Mouse (Mus musculus) midbrain, embryonic 13.5 days (tissue): ENCODE measurements around the gene Csf2. TPM values are rescaled to one million over a fixed set of nuclear protein-coding genes. Genes with fewer than 3 reads are reported as not detected.

Experiments
- ATAC-seq: fragments of 200-750 bp; cut with Nextera tagmentation; 2 replicates; pipeline ENCODE4 v1.8.0; 2017; ENCODE audit warnings: mild to moderate bottlenecking, moderate TSS enrichment, moderate library complexity
- H3K27ac ChIP-seq: fragments of 300-500 bp; sonication (generic); 2 replicates; pipeline ENCODE4 v1.5.1; 2015; ENCODE audit warnings: inconsistent platforms, mild to moderate bottlenecking, moderate library complexity
- H3K27me3 ChIP-seq: fragments of 300-500 bp; sonication (generic); 2 replicates; pipeline ENCODE4 v1.6.1; 2015; ENCODE audit warnings: mild to moderate bottlenecking, inconsistent platforms
- H3K36me3 ChIP-seq: fragments of 300-500 bp; sonication (generic); 2 replicates; pipeline ENCODE4 v1.6.1; 2015; ENCODE audit warnings: mild to moderate bottlenecking, inconsistent platforms
- H3K4me1 ChIP-seq: fragments of 300-500 bp; sonication (generic); replicated peaks from 2 replicates; pipeline ENCODE4 v1.6.1; 2015; ENCODE audit warnings: inconsistent platforms
- H3K4me2 ChIP-seq: fragments of 300-500 bp; sonication (generic); replicated peaks from 2 replicates; pipeline ENCODE4 v1.6.1; 2015; ENCODE audit warnings: moderate library complexity, mild to moderate bottlenecking, inconsistent platforms
- H3K4me3 ChIP-seq: fragments of 300-500 bp; sonication (generic); replicated peaks from 2 replicates; pipeline ENCODE4 v1.5.1; 2015; ENCODE audit warnings: mild to moderate bottlenecking, inconsistent platforms
- H3K9ac ChIP-seq: fragments of 300-500 bp; sonication (generic); replicated peaks from 2 replicates; pipeline ENCODE4 v1.6.1; 2015; ENCODE audit warnings: mild to moderate bottlenecking, inconsistent platforms
- H3K9me3 ChIP-seq: fragments of 300-500 bp; sonication (generic); 2 replicates; pipeline ENCODE4 v1.6.1; 2016; ENCODE audit warnings: mild to moderate bottlenecking, inconsistent platforms
- WGBS: fragments of 180-500 bp; shearing (Covaris S2); methylation state at CpG from one replicate; pipeline ENCODE4 v1.1.7; 2015; 5-methylcytosine and 5-hydroxymethylcytosine counted together
- polyA plus RNA-seq: library from polyadenylated mRNA; unstranded; fragments of >200 nt; fragmentation: Nextera tagmentation; extraction: Ambion mirVana; gene quantifications from 2 replicates; pipeline ENCODE4 v1.2.1, GENCODE M21; 2015

Csf2 gene
- polyA plus RNA-seq, 1 experiment from 2014 or later, result not detected

- H3K27ac ChIP-seq, result no peak overlapping the region
- H3K4me3 ChIP-seq, result no peak overlapping the region
- peaks cover 2% of the 10 kb centered on the region; the same call in 1 of the 2 replicates for H3K9me3 ChIP-seq
- no peaks in the 10 kb centered on the region for H3K4me1 ChIP-seq
- WGBS, result 70% methylated on average over 3 of the region's 3 CpGs
- no peak overlapping the region for H3K4me2 ChIP-seq
- H3K9ac ChIP-seq, result no peak overlapping the region
- no peak for ATAC-seq
- H3K36me3 ChIP-seq, result no peaks in the 10 kb centered on the region
- no peaks in the 10 kb centered on the region for H3K27me3 ChIP-seq
Observed at GRCm38 (mm10) chr11:54201881-54202685, 47.4 kb downstream of the Csf2 start.

GRCm38 (mm10) chr11:54201287-54201773 lies 48.1 kb downstream of the Csf2 start:
- no peak overlapping the region for H3K4me2 ChIP-seq
- no peak overlapping the region for H3K27ac ChIP-seq
- peaks cover 2% of the 10 kb centered on the region; the same call in 1 of the 2 replicates for H3K9me3 ChIP-seq
- no peaks in the 10 kb centered on the region for H3K4me1 ChIP-seq
- no peak for ATAC-seq
- no peaks in the 10 kb centered on the region for H3K27me3 ChIP-seq
- H3K36me3 ChIP-seq, result no peaks in the 10 kb centered on the region
- H3K9ac ChIP-seq, result no peak overlapping the region
- no peak overlapping the region for H3K4me3 ChIP-seq
- 90% methylated on average over 5 of the region's 5 CpGs for WGBS

Other genes starting within 250 kb of the Csf2 start
- 1.0 and 1.3 TPM in 2 replicates for gene Slc22a4, start 221.6 kb downstream of the Csf2 start, polyA plus RNA-seq
- gene Pdlim4, start 180.7 kb downstream of the Csf2 start, polyA plus RNA-seq, result 23.0 and 23.7 TPM in 2 replicates
- 6.0 and 7.8 TPM in 2 replicates for gene P4ha2, start 149.6 kb downstream of the Csf2 start, polyA plus RNA-seq
- not detected in 2 replicates for gene Il3, start 17.6 kb upstream of the Csf2 start, polyA plus RNA-seq
- gene Acsl6, start 54.1 kb upstream of the Csf2 start, polyA plus RNA-seq, result 35.1 and 36.1 TPM in 2 replicates
- not detected in 2 replicates for gene Meikin, start 121.0 kb upstream of the Csf2 start, polyA plus RNA-seq
- gene Fnip1, start 188.5 kb upstream of the Csf2 start, polyA plus RNA-seq, result 11.8 and 12.4 TPM in 2 replicates